Mouse (Mus musculus) hindbrain, postnatal 0 days (tissue): Measurements from ENCODE around the gene Wif1. TPM values are rescaled to one million over a fixed set of nuclear protein-coding genes. Genes with fewer than 3 reads are reported as not detected.

Experiments used
- ATAC-seq: fragments of 200-750 bp; cut with Nextera tagmentation; 2 replicates; pipeline ENCODE4 v1.8.0; 2017; ENCODE audit warnings: mild to moderate bottlenecking, moderate TSS enrichment, moderate library complexity
- DNase-seq: peaks from one replicate; pipeline ENCODE4 v3.0.0-alpha.2; 2015; ENCODE audit warnings: low spot score
- H3K27ac ChIP-seq: fragments of 300-500 bp; sonication (generic); 2 replicates; pipeline ENCODE4 v1.5.1; 2014; ENCODE audit warnings: mild to moderate bottlenecking
- H3K27me3 ChIP-seq: fragments of 300-500 bp; sonication (generic); 2 replicates; pipeline ENCODE4 v1.6.1; 2014; ENCODE audit warnings: low read length, mixed read lengths; ENCODE audit not compliant: insufficient read depth
- H3K36me3 ChIP-seq: fragments of 300-500 bp; sonication (generic); 2 replicates; pipeline ENCODE4 v1.6.1; 2014; ENCODE audit warnings: low read length, mixed read lengths; ENCODE audit not compliant: insufficient read depth
- H3K4me1 ChIP-seq: fragments of 300-500 bp; sonication (generic); 2 replicates; pipeline ENCODE4 v1.6.1; 2014; ENCODE audit warnings: antibody characterized with exemption, low read length, mixed read lengths; ENCODE audit not compliant: insufficient read depth
- H3K4me2 ChIP-seq: fragments of 300-500 bp; sonication (generic); 2 replicates; pipeline ENCODE4 v1.6.1; 2014; ENCODE audit warnings: low read depth, mild to moderate bottlenecking, low read length, moderate library complexity, mixed read lengths
- H3K4me3 ChIP-seq: fragments of 300-500 bp; sonication (generic); 2 replicates; pipeline ENCODE4 v1.5.1; 2014; ENCODE audit warnings: low read length
- H3K9ac ChIP-seq: fragments of 300-500 bp; sonication (generic); replicated peaks from 2 replicates; pipeline ENCODE4 v1.6.1; 2014; ENCODE audit warnings: mild to moderate bottlenecking, low read length, moderate library complexity, mixed read lengths
- H3K9me3 ChIP-seq: fragments of 300-500 bp; sonication (generic); 2 replicates; pipeline ENCODE4 v1.6.1; 2016; ENCODE audit warnings: low read length, mixed read lengths
- CTCF ChIP-seq: IDR thresholded peaks from 2 replicates; pipeline ENCODE4 v1.5.1; 2016; ENCODE audit warnings: antibody characterized with exemption, control low read depth, low read depth
- WGBS: fragments of 180-500 bp; shearing (Covaris S2); extraction: QIAGEN DNeasy Blood & Tissue Kit; methylation state at CpG from one replicate; pipeline ENCODE4 v1.1.7; 2014; 5-methylcytosine and 5-hydroxymethylcytosine counted together
- polyA plus RNA-seq: library from polyadenylated mRNA; unstranded; fragments of >200 nt; fragmentation: Nextera tagmentation; extraction: Ambion mirVana; gene quantifications from 2 replicates; pipeline ENCODE4 v1.2.1, GENCODE M21; 2015
- total RNA-seq: library from RNA; depleted of rRNA; stranded (reverse); fragments of >200 nt; gene quantifications from 2 replicates; pipeline ENCODE4 v1.2.3, GENCODE M21; 2014

Wif1 gene
- total and polyA plus RNA-seq, 2 experiments from 2014 or later, result 5.4 to 11.7 TPM

DNA sequence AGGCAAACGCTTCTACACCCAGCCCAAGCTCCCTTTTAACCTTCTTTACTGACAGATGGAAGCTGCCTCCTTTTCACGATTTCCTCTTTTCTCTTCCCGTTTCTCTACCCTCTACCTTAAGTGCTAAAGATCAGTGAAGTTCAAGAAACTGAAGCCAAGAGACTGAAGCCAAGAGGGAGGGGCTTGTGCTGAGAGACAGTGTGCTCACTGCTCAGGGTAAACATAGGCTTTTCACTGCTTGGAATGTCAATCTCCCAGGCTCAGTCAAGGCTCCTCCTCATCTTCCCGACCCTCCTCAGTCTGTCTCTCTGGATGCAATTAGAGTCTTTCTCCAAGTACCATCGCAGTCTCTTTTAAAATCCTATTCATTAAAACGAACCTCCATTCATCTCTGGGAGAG lies 55.6 kb downstream of the Wif1 start:
- peak overlapping the region; percentile 1; the same call in 1 of the 2 replicates for H3K4me3 ChIP-seq

DNA sequence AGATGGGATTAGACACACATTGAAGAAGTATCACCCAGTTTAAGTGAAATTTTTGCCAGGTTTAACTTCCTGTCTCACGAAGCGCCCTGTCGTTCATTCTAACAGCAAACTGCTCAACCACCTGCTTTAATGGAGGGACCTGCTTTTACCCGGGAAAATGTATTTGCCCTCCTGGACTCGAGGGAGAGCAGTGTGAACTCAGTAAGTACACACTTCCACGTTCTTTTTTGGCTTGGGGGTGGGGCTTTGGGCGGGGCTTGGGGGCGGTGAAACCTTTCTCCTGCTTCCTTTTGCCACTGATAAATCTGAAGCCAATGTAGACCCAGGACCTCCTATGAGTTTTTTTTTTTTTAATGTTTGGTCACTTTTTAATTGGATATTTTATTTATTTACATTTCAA lies 56.2 kb downstream of the Wif1 start:
- H3K4me1 ChIP-seq, result no peaks in the 10 kb centered on the region
- no peaks in the 10 kb centered on the region for H3K9me3 ChIP-seq
- 30% methylated on average over 8 of the region's 8 CpGs for WGBS
- ATAC-seq, result no peak
- no peak overlapping the region for H3K9ac ChIP-seq
- H3K4me3 ChIP-seq, result no peak overlapping the region
- no peak for DNase-seq
- no peak overlapping the region for H3K27ac ChIP-seq
- no peaks in the 10 kb centered on the region for H3K36me3 ChIP-seq
- H3K27me3 ChIP-seq, result no peaks in the 10 kb centered on the region
- no peak for TF ChIP-seq CTCF
- no peak overlapping the region for H3K4me2 ChIP-seq

More for the DNA sequence above, 55.6 kb downstream of the Wif1 start:
- H3K4me1 ChIP-seq, result no peaks in the 10 kb centered on the region
- no peaks in the 10 kb centered on the region for H3K36me3 ChIP-seq
- ATAC-seq, result no peak
- 5% methylated on average over 6 of the region's 6 CpGs for WGBS
- H3K9me3 ChIP-seq, result no peaks in the 10 kb centered on the region
- no peak overlapping the region for H3K27ac ChIP-seq
- H3K9ac ChIP-seq, result no peak overlapping the region
- DNase-seq, result peak; percentile 24
- peak overlapping the region; percentile 31 for H3K4me2 ChIP-seq
- H3K27me3 ChIP-seq, result no peaks in the 10 kb centered on the region
- TF ChIP-seq CTCF, result no peak

DNA sequence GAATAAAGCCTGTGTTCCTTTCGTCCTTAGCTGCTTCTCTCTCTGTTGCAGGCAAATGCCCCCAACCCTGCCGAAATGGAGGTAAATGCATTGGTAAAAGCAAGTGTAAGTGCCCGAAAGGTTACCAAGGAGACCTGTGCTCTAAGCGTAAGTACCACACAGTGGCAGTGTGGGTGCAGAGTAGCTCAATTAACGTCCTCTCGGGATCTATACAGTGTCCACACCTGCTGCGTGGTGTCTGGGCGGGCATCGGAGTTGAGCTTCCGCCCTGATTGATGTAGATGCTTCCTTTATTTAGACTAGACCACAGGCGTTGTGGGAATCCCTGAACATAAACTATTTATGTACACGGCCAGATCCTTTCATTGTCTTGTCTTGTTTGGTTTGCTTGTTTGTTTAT lies 62.2 kb downstream of the Wif1 start:
- 35% methylated on average over 12 of the region's 12 CpGs for WGBS
- no peaks in the 10 kb centered on the region for H3K36me3 ChIP-seq
- H3K9ac ChIP-seq, result no peak overlapping the region
- H3K27ac ChIP-seq, result no peak overlapping the region
- H3K9me3 ChIP-seq, result no peaks in the 10 kb centered on the region
- no peak overlapping the region for H3K4me3 ChIP-seq
- DNase-seq (peak; percentile 37), ATAC-seq (no peak)
- TF ChIP-seq CTCF, result peak; percentile 39
- H3K27me3 ChIP-seq, result no peaks in the 10 kb centered on the region
- H3K4me1 ChIP-seq, result no peaks in the 10 kb centered on the region
- H3K4me2 ChIP-seq, result peak overlapping the region; percentile 35

DNA sequence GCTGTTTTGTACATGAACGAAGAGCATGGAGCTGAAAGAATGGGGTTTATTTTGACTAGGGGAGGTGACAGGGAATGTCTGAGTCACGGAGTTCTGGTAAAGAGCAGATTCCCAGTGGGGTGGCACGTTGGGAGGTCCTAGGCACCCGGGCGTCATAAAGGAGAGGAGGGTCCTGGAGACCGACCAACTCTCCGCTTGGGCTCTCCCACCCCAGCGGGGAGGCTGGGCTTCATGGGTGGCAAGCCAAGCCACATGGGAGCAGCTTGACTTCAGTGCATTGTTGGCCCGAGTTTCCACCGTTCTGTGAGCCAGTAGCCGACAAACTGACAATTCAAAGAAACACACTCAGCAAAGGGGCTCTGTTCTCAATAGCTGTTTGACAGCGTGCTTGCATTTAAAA lies 64.5 kb downstream of the Wif1 start:
- no peaks in the 10 kb centered on the region for H3K27me3 ChIP-seq
- H3K9me3 ChIP-seq, result no peaks in the 10 kb centered on the region
- no peak overlapping the region for H3K27ac ChIP-seq
- DNase-seq (peak; percentile 15), ATAC-seq (no peak)
- no peak overlapping the region for H3K9ac ChIP-seq
- 50% methylated on average over 12 of the region's 12 CpGs for WGBS
- no peaks in the 10 kb centered on the region for H3K4me1 ChIP-seq
- no peak overlapping the region for H3K4me3 ChIP-seq
- no peak for TF ChIP-seq CTCF
- H3K36me3 ChIP-seq, result no peaks in the 10 kb centered on the region
- no peak overlapping the region for H3K4me2 ChIP-seq

DNA sequence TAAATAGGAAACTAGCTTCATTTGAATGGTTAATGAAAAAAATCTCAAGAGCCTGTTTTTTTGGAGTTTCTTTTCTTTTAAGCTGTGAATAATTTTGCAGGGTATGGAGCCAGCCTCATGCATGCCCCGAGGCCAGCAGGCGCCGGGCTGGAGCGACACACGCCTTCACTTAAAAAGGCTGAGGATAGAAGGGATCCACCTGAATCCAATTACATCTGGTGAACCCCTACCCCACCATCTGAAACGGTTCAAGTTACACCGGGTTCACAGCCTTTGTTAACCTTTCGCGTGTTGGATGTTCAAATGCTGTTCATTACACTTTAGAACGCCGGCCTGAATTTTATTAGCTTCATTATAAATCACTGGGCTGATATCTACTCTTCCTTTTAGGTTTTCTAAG lies 65.9 kb downstream of the Wif1 start:
- Histone ChIP-seq H3K27ac (no peak overlapping the region), H3K36me3 (no peaks in the 10 kb centered on the region), H3K4me3 (no peak overlapping the region), H3K4me1 (no peaks in the 10 kb centered on the region), H3K27me3 (no peaks in the 10 kb centered on the region), H3K9ac (no peak overlapping the region), H3K4me2 (no peak overlapping the region), H3K9me3 (no peaks in the 10 kb centered on the region)
- no peak for TF ChIP-seq CTCF
- WGBS, result 73% methylated on average over 11 of the region's 11 CpGs
- DNase-seq, result no peak
- ATAC-seq, result no peak

DNA sequence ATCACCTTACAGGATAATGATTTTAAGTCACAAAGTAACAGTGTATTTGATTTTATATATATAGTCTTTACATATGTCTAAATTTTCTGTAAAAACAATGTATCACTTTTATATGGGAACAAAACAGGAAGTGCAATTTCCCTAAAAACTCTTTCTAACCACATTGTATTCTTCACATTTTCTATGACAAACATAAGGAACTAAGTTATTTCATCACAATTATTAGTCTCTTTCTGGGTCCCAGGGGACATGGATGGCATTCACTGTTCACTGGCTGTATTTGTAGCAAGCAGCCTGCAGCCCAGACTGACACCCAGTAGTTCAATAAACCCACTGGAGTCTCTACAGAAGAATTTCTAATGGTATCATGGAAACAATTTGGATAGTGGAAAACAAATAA lies 82.4 kb downstream of the Wif1 start:
- H3K9ac ChIP-seq, result no peak overlapping the region
- H3K9me3 ChIP-seq, result no peaks in the 10 kb centered on the region
- no peaks in the 10 kb centered on the region for H3K27me3 ChIP-seq
- no peak overlapping the region for H3K4me3 ChIP-seq
- TF ChIP-seq CTCF, result no peak
- H3K36me3 ChIP-seq, result no peaks in the 10 kb centered on the region
- no peak overlapping the region for H3K4me2 ChIP-seq
- no peak overlapping the region for H3K27ac ChIP-seq
- no peaks in the 10 kb centered on the region for H3K4me1 ChIP-seq
- DNase-seq (no peak), ATAC-seq (no peak)

DNA sequence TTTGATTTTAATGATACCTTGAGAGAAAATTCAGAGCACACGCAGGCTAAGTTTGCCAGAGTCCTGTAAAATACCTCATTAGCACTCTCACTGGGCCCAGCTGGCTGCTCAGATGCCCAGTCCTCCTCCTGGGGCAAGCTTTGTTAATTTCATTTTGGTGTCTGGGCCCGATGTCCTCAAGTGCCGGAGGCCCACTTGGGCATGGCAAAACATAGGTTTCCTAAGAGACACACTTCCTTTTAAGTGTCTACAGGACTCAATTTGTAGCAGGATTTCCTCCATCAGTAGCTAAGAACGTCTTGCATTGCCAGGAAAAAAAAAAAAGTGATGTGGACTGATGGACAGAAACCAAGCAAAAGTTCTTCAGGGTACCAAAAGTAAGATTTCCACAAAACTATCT lies 82.9 kb downstream of the Wif1 start:
- H3K4me2 ChIP-seq, result no peak overlapping the region
- H3K9ac ChIP-seq, result no peak overlapping the region
- no peaks in the 10 kb centered on the region for H3K4me1 ChIP-seq
- 39% methylated on average over 4 of the region's 4 CpGs for WGBS
- no peaks in the 10 kb centered on the region for H3K27me3 ChIP-seq
- no peak overlapping the region for H3K4me3 ChIP-seq
- DNase-seq (peak; percentile 25), ATAC-seq (no peak)
- no peak for TF ChIP-seq CTCF
- H3K9me3 ChIP-seq, result no peaks in the 10 kb centered on the region
- H3K27ac ChIP-seq, result no peak overlapping the region
- H3K36me3 ChIP-seq, result no peaks in the 10 kb centered on the region
